Mouse (Mus musculus): Measurements from ENCODE around the gene Syt6. TPM values are rescaled to one million over a fixed set of nuclear protein-coding genes. Genes with fewer than 3 reads are reported as not detected.

Gene Syt6
- 10 to 100 TPM; 25.8 to 26.9 TPM for total RNA-seq (2021)

- peak; percentile 37 for DNase-seq
- intact Hi-C loops (cut with DNase I): loop anchor here (5.0 kb wide), 1 partner anchor 162 kb away; the partner anchor contains the start of genes Gm10964 and Olfml3
These were observed at the start of gene Syt6 for GRCm38 (mm10) chr3:103575156-103575892. Syt6 (plus strand) TSS chr3:103575231.

DNA sequence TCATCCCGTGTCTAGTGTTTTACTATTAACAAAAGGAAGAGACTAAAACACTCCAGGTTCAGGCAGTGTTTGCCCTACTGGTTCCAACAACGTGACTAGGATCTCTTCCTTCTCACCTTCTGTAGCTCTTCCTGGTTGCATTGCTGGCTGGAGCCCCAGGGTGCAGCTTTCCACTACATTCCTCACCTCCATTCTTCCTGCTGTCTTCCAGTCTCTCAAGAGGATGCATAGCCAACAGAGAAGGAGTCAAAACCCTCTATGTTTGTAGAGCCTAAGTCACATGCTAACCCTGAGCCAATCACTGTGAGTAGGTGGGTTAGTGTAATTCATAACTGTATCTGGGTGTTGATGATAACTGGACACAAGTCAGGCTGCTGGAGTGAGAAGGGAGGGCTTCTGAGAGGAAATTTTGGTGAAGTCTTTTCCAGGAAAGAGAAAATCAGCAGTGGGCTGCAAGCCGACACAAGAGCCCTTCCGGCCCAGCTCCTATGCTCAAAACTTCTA lies 48.8 kb upstream of the Syt6 start:
- intact Hi-C loops (cut with DNase I): no loop called here
- DNase-seq: no peak

GRCm38 (mm10) chr3:103526864-103527263 lies 48.2 kb upstream of the Syt6 start:
- intact Hi-C loops (cut with DNase I): no loop called here
- no peak for DNase-seq

DNA sequence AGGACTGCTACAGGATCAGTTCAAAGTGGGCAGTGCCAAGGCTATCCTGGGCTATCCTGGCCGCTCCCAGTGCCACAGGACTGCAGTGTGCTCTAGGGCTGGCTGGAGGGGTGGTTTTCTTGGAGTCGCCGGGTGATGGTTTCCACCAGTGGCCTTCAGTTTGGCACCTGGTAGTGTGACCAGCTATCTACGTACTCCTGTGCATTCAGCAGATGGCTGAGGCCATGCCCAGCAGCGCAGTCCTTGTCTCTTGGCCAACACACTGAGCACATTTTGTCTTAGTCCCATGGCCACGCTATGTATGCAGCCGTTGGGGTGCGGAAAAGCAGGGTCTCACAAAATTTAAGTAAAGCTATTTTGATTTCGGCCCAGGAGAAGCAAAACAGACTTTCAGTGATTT lies 41.0 kb upstream of the Syt6 start:
- no peak for DNase-seq
- intact Hi-C loops (cut with DNase I): no loop called here

DNA sequence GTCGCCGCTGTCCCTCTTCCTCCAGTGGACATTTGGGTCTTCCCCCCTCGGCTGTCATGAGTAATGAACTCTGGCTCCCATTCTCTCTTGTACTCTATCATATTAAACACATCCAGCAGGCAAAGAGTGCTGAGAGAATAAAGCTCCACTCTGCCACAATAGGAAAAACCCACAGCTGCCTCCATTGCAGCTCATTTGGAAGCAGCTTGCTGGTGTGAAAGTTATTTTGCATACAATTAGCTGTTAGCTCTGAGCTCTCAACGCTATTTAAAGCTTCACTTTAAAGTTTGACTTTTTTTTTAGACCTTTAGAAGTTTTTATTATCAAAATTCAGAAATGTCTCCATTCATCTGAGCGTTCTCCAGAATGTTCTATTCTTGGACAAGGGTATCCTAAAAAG lies 39.8 kb upstream of the Syt6 start:
- DNase-seq: no peak
- intact Hi-C loops (cut with DNase I): no loop called here

DNA sequence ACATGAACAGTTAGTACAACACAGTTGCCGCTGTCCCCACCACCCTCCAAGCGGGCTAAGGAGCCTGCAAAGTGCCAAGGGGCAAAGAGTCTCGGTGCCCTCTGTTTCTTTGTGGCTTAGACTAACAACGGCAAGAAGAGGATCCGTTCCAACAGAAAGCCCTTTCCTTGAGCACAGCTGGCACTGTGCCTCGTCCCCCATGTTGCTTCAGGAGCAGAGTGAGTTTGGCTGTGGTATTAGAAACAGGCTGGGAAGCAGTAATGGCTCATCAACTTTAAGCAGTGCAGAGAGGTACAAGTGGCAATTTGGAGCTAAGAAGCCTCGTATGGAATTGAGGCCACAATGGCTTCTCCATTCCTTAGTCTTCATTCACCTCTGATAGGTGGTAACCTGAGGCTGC lies 35.9 kb upstream of the Syt6 start:
- intact Hi-C loops (cut with DNase I): no loop called here
- peak; percentile 67 for DNase-seq

DNA sequence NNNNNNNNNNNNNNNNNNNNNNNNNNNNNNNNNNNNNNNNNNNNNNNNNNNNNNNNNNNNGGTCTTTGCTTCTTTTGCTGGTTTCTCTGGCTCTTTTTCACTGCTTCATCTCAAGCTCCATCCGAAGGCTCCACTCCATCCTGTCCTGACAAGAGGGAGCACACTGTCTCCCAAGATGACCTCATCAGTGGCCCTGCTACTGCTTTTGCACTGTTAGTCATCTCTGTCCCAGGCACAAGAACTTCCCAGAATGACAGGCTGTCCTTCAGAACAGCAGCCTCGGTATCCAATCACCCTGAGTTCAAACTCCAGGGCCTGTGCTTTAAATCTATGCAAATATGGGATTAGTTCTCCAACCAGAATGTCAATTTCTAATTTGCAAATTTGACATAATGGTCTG lies 28.9 kb upstream of the Syt6 start:
- DNase-seq: no peak

GRCm38 (mm10) chr3:103546626-103547025 lies 28.4 kb upstream of the Syt6 start:
- DNase-seq: no peak
- intact Hi-C loops (cut with DNase I): no loop called here

More for the DNA sequence above, 28.9 kb upstream of the Syt6 start:
- intact Hi-C loops (cut with DNase I): no loop called here

DNA sequence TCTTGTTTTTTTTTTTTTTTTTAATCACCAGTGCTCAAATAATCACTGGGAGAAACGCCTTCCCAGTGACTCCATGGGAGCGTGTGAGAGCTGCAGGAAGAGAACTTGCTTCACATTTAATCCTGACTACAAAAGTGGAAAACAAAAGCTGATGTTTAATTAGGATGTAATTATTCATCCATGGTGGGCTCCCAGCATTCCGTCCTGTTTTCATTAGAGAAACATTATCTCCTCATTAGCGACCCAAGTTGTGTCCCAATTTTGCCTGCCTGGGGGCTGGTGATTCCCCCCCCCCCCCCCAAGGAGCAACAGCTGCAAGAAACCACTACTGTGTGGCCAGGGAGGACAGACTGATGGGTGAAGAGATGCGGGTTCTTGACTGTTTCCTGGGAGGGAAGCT lies 24.8 kb upstream of the Syt6 start:
- DNase-seq: no peak
- intact Hi-C loops (cut with DNase I): no loop called here

DNA sequence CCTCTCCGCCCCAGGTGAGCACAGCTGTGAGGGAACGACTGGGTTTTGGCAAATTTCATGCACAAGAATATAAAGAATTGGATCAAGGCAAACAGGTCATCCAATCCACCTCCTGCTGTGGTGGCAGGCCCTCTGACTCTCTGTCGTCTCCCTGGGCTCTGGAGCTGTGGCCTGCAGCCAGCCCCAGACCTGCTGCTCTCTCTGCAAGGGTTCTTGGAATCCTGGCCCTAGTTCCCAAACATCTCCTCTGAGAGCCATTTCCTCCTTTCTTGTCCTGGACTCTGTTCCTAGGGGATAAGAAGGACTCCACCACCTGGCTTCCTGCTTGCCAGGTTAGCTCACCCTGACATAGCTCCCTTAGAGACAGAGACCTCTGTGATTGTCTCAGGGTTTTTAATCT lies 7.8 kb upstream of the Syt6 start:
- intact Hi-C loops (cut with DNase I): no loop called here
- no peak for DNase-seq

DNA sequence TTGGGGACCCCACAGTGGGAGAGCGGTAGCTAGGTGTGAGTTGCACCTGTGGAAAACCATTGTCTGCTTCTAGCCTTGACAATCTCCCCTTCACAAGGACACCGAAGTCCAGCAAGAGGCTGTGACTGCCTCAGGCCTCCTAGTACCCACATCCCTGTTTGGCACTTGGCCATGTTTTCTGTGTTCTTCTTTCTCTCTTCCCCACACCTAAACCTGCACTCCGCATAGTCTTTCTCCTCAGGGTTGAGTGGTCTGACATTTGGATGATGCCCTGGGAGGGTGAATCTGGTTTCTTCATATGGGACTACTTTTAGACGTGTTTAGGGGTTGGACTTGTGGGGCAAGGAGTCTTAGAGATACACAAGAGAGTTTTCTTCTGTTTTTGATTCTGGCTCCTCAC lies 2.5 kb upstream of the Syt6 start:
- intact Hi-C loops (cut with DNase I): no loop called here
- no peak for DNase-seq

GRCm38 (mm10) chr3:103573106-103573790 lies 1.8 kb upstream of the Syt6 start:
- DNase-seq: peak; percentile 23
- intact Hi-C loops (cut with DNase I): no loop called here

- intact Hi-C loops (cut with DNase I): no loop called here
- DNase-seq: peak; percentile 52
These were observed 1.3 kb upstream of the Syt6 start for GRCm38 (mm10) chr3:103573791-103574166.

GRCm38 (mm10) chr3:103574566-103575155 lies 370 bp upstream of the Syt6 start:
- peak; percentile 24 for DNase-seq
- intact Hi-C loops (cut with DNase I): loop anchor here (5.0 kb wide), 1 partner anchor 163 kb away; the partner anchor contains the start of genes Gm10964 and Olfml3

DNA sequence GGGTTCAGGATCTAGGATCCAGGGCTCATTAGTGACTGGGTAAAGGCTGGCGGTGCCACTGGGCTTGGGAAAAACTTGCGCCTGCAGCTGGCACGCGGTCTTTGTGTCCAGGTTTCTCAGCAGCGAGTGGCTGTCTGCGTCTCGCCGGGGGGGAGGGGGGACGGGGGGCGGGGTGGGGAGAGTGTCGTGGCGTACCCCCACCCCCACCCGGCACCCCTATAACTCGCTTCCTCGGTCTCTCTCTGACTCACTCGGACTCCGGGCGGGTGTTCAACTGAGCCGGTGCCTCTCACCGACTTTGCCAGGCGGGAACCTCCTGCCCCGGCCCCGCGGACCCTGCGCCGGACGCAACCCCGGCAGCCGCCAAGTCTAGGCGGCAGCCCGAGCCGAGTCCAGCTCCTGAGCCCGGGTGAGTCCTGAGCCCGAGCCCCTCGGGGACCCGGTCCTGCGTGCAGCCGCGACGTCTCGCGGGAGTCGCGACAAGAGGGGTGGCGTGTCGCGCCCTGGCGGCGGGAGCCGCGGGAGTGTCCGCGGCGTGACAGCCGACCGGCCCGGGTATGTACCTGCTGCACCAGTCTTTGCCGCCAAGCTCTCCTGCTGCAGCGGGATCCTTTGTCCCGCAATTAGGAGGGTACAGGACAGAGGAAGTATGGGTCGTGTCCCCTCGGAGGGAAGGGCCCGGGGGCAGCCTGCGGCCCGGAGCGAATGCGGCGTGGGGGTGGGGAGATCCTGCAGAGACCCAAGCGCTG lies 1.0 kb downstream of the Syt6 start:
- intact Hi-C loops (cut with DNase I): loop anchor here (5.0 kb wide), 1 partner anchor 161 kb away; the partner anchor contains the start of genes Gm10964 and Olfml3
- peak; percentile 27 for DNase-seq

- peak; percentile 57 for DNase-seq
- intact Hi-C loops (cut with DNase I): no loop called here
These were observed 12.1 kb downstream of the Syt6 start for GRCm38 (mm10) chr3:103587136-103587535.

DNA sequence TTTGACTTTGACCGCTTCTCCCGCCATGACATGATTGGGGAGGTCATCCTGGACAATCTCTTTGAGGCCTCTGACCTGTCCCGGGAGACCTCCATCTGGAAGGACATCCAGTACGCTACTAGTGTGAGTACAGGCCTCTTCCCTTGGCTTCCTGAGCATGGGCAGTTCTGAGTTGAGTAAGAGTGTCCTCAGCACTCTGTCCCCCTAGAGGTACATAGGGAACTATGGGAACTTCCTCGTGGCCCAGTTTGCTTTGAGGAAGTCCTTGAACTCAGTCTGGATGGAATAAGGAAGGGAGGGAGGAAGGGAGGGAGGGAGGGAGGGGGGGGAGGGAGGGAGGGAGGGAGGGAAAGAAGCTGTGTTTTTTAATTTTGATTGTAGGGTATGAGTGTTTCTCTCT lies 12.6 kb downstream of the Syt6 start:
- intact Hi-C loops (cut with DNase I): no loop called here
- no peak for DNase-seq

DNA sequence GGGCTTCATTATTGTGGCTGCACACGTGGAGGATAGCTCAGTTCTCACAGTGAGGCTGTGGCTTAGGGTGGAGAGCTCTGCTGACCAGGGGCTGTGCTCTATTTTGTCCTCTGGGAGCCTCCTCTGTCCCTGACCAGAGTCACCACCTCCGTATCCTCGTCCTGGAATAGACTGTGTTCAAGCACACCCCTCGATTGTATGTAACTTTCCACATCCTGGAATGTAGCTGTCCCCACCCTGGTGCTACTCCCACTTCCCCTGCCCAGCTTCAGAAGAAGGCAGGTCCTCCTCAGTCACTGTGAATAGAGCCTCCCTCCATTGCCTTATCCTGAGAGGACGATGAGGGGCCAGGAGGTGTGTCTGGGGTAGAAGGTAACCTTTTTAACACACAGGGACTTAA lies 14.6 kb downstream of the Syt6 start:
- intact Hi-C loops (cut with DNase I): no loop called here

GRCm38 (mm10) chr3:103592636-103593035 lies 17.6 kb downstream of the Syt6 start:
- intact Hi-C loops (cut with DNase I): no loop called here
- no peak for DNase-seq

More for the DNA sequence above, 14.6 kb downstream of the Syt6 start:
- no peak for DNase-seq

GRCm38 (mm10) chr3:103593631-103594030 lies 18.6 kb downstream of the Syt6 start:
- DNase-seq: no peak
- intact Hi-C loops (cut with DNase I): no loop called here

GRCm38 (mm10) chr3:103595271-103595810 lies 20.3 kb downstream of the Syt6 start:
- no peak for DNase-seq
- intact Hi-C loops (cut with DNase I): no loop called here

Measured in left cerebral cortex, postnatal 4 days (tissue).